Mouse (Mus musculus) adrenal gland, adult 2 months (tissue): ENCODE measurements at regions not wholly inside any gene's neighbourhood (a gene's known extent, or its start where the extent isn't known, plus 50 kb on each side); places are given as distances from the start of the nearest gene placed in this dataset.
A peak's percentile ranks its signal among the peaks of the same experiment; 100 is the strongest.

Experiments used
- DNase-seq: peaks from one replicate; pipeline ENCODE4 v3.0.0; 2021

GRCm38 (mm10) chr16:24215353-24215752 lies 178.0 kb upstream of the Lpp start:
- no peak for DNase-seq

- DNase-seq = no peak
Observed at GRCm38 (mm10) chr16:24213577-24213976, 179.7 kb upstream of the Lpp start.

GRCm38 (mm10) chr16:24212702-24213101 lies 180.6 kb upstream of the Lpp start:
- DNase-seq = no peak

GRCm38 (mm10) chr16:24211588-24211987 lies 181.7 kb upstream of the Lpp start:
- no peak for DNase-seq

- no peak for DNase-seq
Observed at GRCm38 (mm10) chr16:24208876-24209275, 184.4 kb upstream of the Lpp start.

GRCm38 (mm10) chr16:24208118-24208517 lies 185.2 kb upstream of the Lpp start:
- no peak for DNase-seq

- DNase-seq = no peak
Observed at GRCm38 (mm10) chr16:24207056-24207455, 186.3 kb upstream of the Lpp start.

GRCm38 (mm10) chr16:24206461-24206861 lies 186.8 kb upstream of the Lpp start:
- no peak for DNase-seq

- no peak for DNase-seq
Observed at GRCm38 (mm10) chr16:24205594-24205993, 187.7 kb upstream of the Lpp start.

GRCm38 (mm10) chr16:24204064-24204730 lies 189.1 kb upstream of the Lpp start:
- no peak for DNase-seq

GRCm38 (mm10) chr16:24202653-24203052 lies 190.7 kb upstream of the Lpp start:
- DNase-seq = no peak

- DNase-seq = no peak
Observed at GRCm38 (mm10) chr16:24201455-24201854, 191.9 kb upstream of the Lpp start.

- no peak for DNase-seq
Observed at GRCm38 (mm10) chr16:24200200-24200599, 193.1 kb upstream of the Lpp start.

GRCm38 (mm10) chr16:24199408-24200167 lies 193.7 kb upstream of the Lpp start:
- DNase-seq = peak; percentile 86

GRCm38 (mm10) chr16:24198291-24198690 lies 195.0 kb upstream of the Lpp start:
- DNase-seq = peak; percentile 72

- no peak for DNase-seq
Observed at GRCm38 (mm10) chr16:24197618-24198017, 195.7 kb upstream of the Lpp start.

- DNase-seq = no peak
Observed at GRCm38 (mm10) chr16:24193945-24194344, 199.4 kb upstream of the Lpp start.

GRCm38 (mm10) chr16:24193251-24193873 lies 199.9 kb upstream of the Lpp start:
- DNase-seq = no peak

- no peak for DNase-seq
Observed at GRCm38 (mm10) chr16:24192013-24192412, 201.3 kb upstream of the Lpp start.

GRCm38 (mm10) chr16:24187131-24187530 lies 198.5 kb upstream of the Bcl6 start:
- no peak for DNase-seq

GRCm38 (mm10) chr16:24185989-24186388 lies 197.3 kb upstream of the Bcl6 start:
- no peak for DNase-seq

- DNase-seq = no peak
Observed at GRCm38 (mm10) chr16:24184846-24185245, 196.2 kb upstream of the Bcl6 start.

GRCm38 (mm10) chr16:24183216-24183615 lies 194.6 kb upstream of the Bcl6 start:
- peak; percentile 86 for DNase-seq
